Comparison of ENCODE assay signal across 12 mouse cellular contexts in genomic region chr2:91811433-91811832, GRCm38 (mm10).
"Had no signal": no experiment of that assay in that cellular context is flagged by ENCODE, and none has a peak within 500 bp of the region (broad histone marks: within the 10 kb centered on the region; RNA-seq: fewer than 3 reads in every experiment).

No protein-coding gene starts in this region.

- H3K27me3 ChIP-seq: limb, embryonic 13.5 days; liver, embryonic 12.5 days; midbrain, embryonic 12.5 days had no signal

- DNase-seq: layer of hippocampus, adult 9-11 months; layer of hippocampus, postnatal 36 days; left cerebral cortex, postnatal 4 days; lung, adult 18-20 months; right cerebral cortex, postnatal 25 days; thymus, postnatal 4 days had no signal

- H3K4me3 ChIP-seq: limb, embryonic 13.5 days; liver, embryonic 12.5 days; midbrain, embryonic 12.5 days had no signal

- H3K4me2 ChIP-seq: limb, embryonic 13.5 days; liver, embryonic 12.5 days; midbrain, embryonic 12.5 days had no signal

- ATAC-seq: liver, embryonic 12.5 days; midbrain, embryonic 16.5 days had no signal

- H3K27ac ChIP-seq: kidney, postnatal 0 days; limb, embryonic 13.5 days; liver, embryonic 12.5 days; midbrain, embryonic 12.5 days; stomach, postnatal 0 days had no signal

- H3K4me1 ChIP-seq: limb, embryonic 13.5 days; liver, embryonic 12.5 days; midbrain, embryonic 12.5 days had no signal

- H3K9ac ChIP-seq: limb, embryonic 13.5 days; liver, embryonic 12.5 days; midbrain, embryonic 12.5 days had no signal

- H3K9me3 ChIP-seq: limb, embryonic 13.5 days; liver, embryonic 12.5 days; midbrain, embryonic 12.5 days had no signal
